Mouse (Mus musculus) midbrain, embryonic 14.5 days (tissue): ENCODE results near the gene Tlcd2. TPM values are rescaled to one million over a fixed set of nuclear protein-coding genes. Genes with fewer than 3 reads are reported as not detected.

Experiments used
- ATAC-seq: fragments of 200-750 bp; cut with Nextera tagmentation; 2 replicates; pipeline ENCODE4 v1.8.0; 2017; ENCODE audit warnings: moderate number of reproducible peaks, moderate library complexity; ENCODE audit not compliant: low FRiP score, low TSS enrichment
- DNase-seq: peaks from one replicate; pipeline ENCODE4 v3.0.0-alpha.2; 2015
- H3K27ac ChIP-seq: fragments of 300-500 bp; sonication (generic); replicated peaks from 2 replicates; pipeline ENCODE4 v1.5.1; 2014; ENCODE audit warnings: mild to moderate bottlenecking, low read depth, low read length, moderate library complexity
- H3K27me3 ChIP-seq: fragments of 300-500 bp; sonication (generic); 2 replicates; pipeline ENCODE4 v1.6.1; 2014; ENCODE audit warnings: low read length, control low read depth, mixed read lengths; ENCODE audit not compliant: control insufficient read depth, insufficient read depth
- H3K36me3 ChIP-seq: fragments of 300-500 bp; sonication (generic); 2 replicates; pipeline ENCODE4 v1.6.1; 2014; ENCODE audit warnings: low read length, control low read depth; ENCODE audit not compliant: control insufficient read depth, insufficient read depth
- H3K4me1 ChIP-seq: fragments of 300-500 bp; sonication (generic); 2 replicates; pipeline ENCODE4 v1.6.1; 2014; ENCODE audit warnings: mild to moderate bottlenecking, antibody characterized with exemption, low read length, control low read depth; ENCODE audit not compliant: control insufficient read depth, insufficient read depth
- H3K4me2 ChIP-seq: fragments of 300-500 bp; sonication (generic); 2 replicates; pipeline ENCODE4 v1.6.1; 2014; ENCODE audit warnings: mild to moderate bottlenecking, low read length, moderate library complexity
- H3K4me3 ChIP-seq: fragments of 300-500 bp; sonication (generic); replicated peaks from 2 replicates; pipeline ENCODE4 v1.5.1; 2014; ENCODE audit warnings: low read depth, low read length
- H3K9ac ChIP-seq: fragments of 300-500 bp; sonication (generic); replicated peaks from 2 replicates; pipeline ENCODE4 v1.6.1; 2014; ENCODE audit warnings: mild to moderate bottlenecking, low read length, moderate library complexity
- H3K9me3 ChIP-seq: fragments of 300-500 bp; sonication (generic); 2 replicates; pipeline ENCODE4 v1.6.1; 2016; ENCODE audit warnings: low read length, control low read depth, mixed read lengths; ENCODE audit not compliant: control insufficient read depth
- WGBS: fragments of 180-500 bp; shearing (Covaris S2); extraction: QIAGEN DNeasy Blood & Tissue Kit; methylation state at CpG from one replicate; pipeline ENCODE4 v1.1.7; 2014; 5-methylcytosine and 5-hydroxymethylcytosine counted together
- polyA plus RNA-seq: library from polyadenylated mRNA; unstranded; fragments of >200 nt; fragmentation: Nextera tagmentation; extraction: Ambion mirVana; gene quantifications from 2 replicates; pipeline ENCODE4 v1.2.1, GENCODE M21; 2014

Tlcd2 gene
- polyA plus RNA-seq, 1 experiment from 2014 or later = 2.5 TPM

DNA sequence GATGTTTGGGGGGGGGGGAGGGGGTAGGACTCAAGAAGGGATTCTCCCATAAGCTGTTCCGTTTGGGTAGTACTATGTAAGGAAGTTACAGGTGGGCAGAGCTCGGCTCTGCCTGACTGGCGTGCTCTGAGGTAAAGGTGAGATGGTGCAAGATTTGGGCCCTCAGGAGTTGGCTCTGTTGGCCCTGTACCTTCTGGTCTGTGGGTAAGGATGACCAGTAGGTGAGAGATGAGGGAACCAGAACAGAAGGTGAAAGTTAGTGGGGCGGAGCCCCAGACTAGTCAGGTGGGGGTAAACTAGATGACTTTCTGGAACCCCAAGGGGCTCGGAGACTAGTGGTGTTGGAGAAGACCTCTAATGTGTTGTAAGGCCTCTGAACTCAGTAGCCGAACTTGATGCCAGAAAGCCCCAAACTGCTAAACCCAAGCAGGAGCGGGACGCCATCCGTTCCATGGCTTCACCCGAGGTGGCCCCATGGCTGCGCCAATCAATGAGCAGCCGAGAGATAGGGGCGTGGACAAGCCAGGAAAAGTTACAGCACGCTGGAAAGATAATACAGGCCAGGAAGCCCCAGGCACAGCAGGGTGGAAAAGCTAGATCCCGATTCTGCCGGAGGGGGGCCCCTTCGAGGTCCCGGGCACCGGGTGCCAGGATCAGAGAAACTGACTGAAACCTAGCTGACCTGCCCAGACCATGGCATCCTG, 6.1 kb downstream of the Tlcd2 start:
- 17% methylated on average over 19 of the region's 19 CpGs for WGBS
- ATAC-seq (no peak), DNase-seq (peak; percentile 20)

GRCm38 (mm10) chr11:75468410-75468809, 6.9 kb downstream of the Tlcd2 start:
- Histone ChIP-seq H3K27ac (no peak overlapping the region), H3K4me2 (peak overlapping the region; percentile 48), H3K4me3 (no peak overlapping the region; the same call in 1 of the 2 replicates), H3K4me1 (0 out of 2 replicates have a peak, but pooled peaks cover 3% of the 10 kb centered on the region), H3K27me3 (no peaks in the 10 kb centered on the region), H3K9ac (no peak overlapping the region), H3K36me3 (peaks cover 13% of the 10 kb centered on the region), H3K9me3 (no peaks in the 10 kb centered on the region)
- no peak for ATAC-seq
- no peak for DNase-seq
- WGBS = 65% methylated on average over 7 of the region's 7 CpGs

More for the DNA sequence above, 6.1 kb downstream of the Tlcd2 start:
- peaks cover 13% of the 10 kb centered on the region for H3K36me3 ChIP-seq
- no peaks in the 10 kb centered on the region for H3K27me3 ChIP-seq
- H3K9me3 ChIP-seq = no peaks in the 10 kb centered on the region
- H3K9ac ChIP-seq = no peak overlapping the region
- H3K4me3 ChIP-seq = peak overlapping the region; percentile 21
- H3K4me2 ChIP-seq = peak overlapping the region; percentile 48
- peaks cover 9% of the 10 kb centered on the region; the same call in 1 of the 2 replicates for H3K4me1 ChIP-seq
- H3K27ac ChIP-seq = no peak overlapping the region

- Histone ChIP-seq H3K4me3 (no peak overlapping the region), H3K4me2 (no peak overlapping the region), H3K36me3 (peaks cover 13% of the 10 kb centered on the region), H3K9ac (no peak overlapping the region), H3K27me3 (no peaks in the 10 kb centered on the region), H3K9me3 (no peaks in the 10 kb centered on the region), H3K27ac (no peak overlapping the region), H3K4me1 (0 out of 2 replicates have a peak, but pooled peaks cover 3% of the 10 kb centered on the region)
- no peak for DNase-seq
- 93% methylated on average over 4 of the region's 4 CpGs for WGBS
- no peak for ATAC-seq
Observed at GRCm38 (mm10) chr11:75469261-75469660, 7.7 kb downstream of the Tlcd2 start.

DNA sequence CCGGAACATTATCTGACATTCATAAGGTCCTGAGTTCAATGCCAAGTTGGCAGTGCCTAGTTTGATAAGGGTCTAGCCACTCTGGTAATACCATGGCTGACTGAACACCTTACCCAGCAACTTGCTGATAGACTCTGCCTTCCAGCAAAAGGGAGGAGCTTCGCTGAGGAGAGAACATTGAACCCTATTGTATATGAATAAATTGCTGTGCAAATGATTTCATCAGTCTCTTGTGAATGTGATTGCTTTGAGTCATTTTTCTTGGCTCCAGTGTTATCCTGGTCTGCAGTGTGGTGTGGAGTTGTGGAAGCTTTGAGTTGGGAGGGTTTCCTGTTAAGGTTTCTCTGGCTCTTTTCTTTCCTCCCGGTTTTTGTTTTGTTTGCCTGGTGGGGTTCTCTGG, 9.2 kb downstream of the Tlcd2 start:
- ATAC-seq = no peak
- Histone ChIP-seq H3K36me3 (peaks cover 4% of the 10 kb centered on the region), H3K9me3 (no peaks in the 10 kb centered on the region), H3K9ac (no peak overlapping the region), H3K4me3 (no peak overlapping the region), H3K27ac (no peak overlapping the region), H3K27me3 (no peaks in the 10 kb centered on the region), H3K4me2 (no peak overlapping the region), H3K4me1 (0 out of 2 replicates have a peak, but pooled peaks cover 3% of the 10 kb centered on the region)
- no peak for DNase-seq
- 85% methylated on average over 3 of the region's 3 CpGs for WGBS

- Histone ChIP-seq H3K9ac (no peak overlapping the region), H3K4me3 (no peak overlapping the region), H3K4me2 (no peak overlapping the region), H3K9me3 (no peaks in the 10 kb centered on the region), H3K27me3 (no peaks in the 10 kb centered on the region), H3K4me1 (0 out of 2 replicates have a peak, but pooled peaks cover 3% of the 10 kb centered on the region), H3K36me3 (no peaks in the 10 kb centered on the region), H3K27ac (no peak overlapping the region)
- ATAC-seq (no peak), DNase-seq (no peak)
- WGBS = 89% methylated on average over 11 of the region's 11 CpGs
Observed at GRCm38 (mm10) chr11:75472469-75473081, 11.1 kb downstream of the Tlcd2 start.

DNA sequence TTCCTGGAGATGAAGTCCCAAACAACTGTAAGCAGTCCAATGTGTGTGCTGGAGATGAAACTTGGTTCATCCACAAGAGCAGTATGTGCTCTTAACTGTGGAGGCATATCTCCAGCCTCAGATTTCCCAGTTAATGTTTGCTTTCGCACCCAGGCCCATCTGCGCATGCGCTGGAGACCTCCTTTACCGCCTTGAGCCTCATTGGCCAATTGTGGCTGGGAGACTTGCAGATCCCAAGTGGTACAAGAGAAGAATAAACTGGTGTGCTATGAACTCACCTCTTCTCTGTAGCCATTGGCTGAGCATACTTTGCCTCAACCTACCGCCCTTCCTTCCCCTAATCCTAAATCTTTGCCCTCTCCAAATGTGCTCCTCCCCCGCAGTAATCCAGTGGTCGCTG, 11.9 kb downstream of the Tlcd2 start:
- no peaks in the 10 kb centered on the region for H3K9me3 ChIP-seq
- no peak overlapping the region for H3K27ac ChIP-seq
- no peaks in the 10 kb centered on the region for H3K36me3 ChIP-seq
- H3K4me2 ChIP-seq = no peak overlapping the region
- no peak overlapping the region for H3K4me3 ChIP-seq
- DNase-seq = no peak
- H3K4me1 ChIP-seq = no peaks in the 10 kb centered on the region
- no peaks in the 10 kb centered on the region for H3K27me3 ChIP-seq
- 62% methylated on average over 7 of the region's 7 CpGs for WGBS
- no peak for ATAC-seq
- no peak overlapping the region for H3K9ac ChIP-seq

DNA sequence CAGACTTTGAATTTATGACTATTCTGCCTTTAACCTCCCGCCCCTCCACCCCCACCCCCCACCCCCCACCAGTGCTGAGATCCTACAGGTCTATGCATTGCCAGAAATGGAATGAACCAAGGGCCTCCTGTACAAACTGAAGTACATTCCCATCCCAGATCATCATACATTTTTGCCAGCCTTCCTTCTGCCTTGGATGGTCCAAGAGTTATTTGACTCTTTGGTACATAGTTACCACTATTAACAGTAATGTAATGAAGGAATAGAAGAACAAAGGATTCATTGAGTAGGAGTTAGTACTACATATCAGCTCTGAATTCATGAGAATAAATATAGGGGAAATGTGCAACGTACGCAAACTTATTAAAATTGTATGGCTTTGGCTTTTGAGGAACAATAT, 24.7 kb downstream of the Tlcd2 start:
- ATAC-seq (peak; percentile 31; the same call in 1 of the 2 replicates), DNase-seq (no peak)
- H3K4me2 ChIP-seq = peak overlapping the region; percentile 98
- peaks cover 12% of the 10 kb centered on the region for H3K4me1 ChIP-seq
- WGBS = 20% methylated on average over 3 of the region's 3 CpGs
- peaks cover 26% of the 10 kb centered on the region for H3K36me3 ChIP-seq
- 0 out of 2 replicates have a peak overlapping the region, but pooled peaks have one; percentile 13 for H3K4me3 ChIP-seq
- H3K9ac ChIP-seq = no peak overlapping the region
- H3K27me3 ChIP-seq = no peaks in the 10 kb centered on the region
- no peaks in the 10 kb centered on the region for H3K9me3 ChIP-seq
- H3K27ac ChIP-seq = peak overlapping the region; percentile 37; the same call in 1 of the 2 replicates

DNA sequence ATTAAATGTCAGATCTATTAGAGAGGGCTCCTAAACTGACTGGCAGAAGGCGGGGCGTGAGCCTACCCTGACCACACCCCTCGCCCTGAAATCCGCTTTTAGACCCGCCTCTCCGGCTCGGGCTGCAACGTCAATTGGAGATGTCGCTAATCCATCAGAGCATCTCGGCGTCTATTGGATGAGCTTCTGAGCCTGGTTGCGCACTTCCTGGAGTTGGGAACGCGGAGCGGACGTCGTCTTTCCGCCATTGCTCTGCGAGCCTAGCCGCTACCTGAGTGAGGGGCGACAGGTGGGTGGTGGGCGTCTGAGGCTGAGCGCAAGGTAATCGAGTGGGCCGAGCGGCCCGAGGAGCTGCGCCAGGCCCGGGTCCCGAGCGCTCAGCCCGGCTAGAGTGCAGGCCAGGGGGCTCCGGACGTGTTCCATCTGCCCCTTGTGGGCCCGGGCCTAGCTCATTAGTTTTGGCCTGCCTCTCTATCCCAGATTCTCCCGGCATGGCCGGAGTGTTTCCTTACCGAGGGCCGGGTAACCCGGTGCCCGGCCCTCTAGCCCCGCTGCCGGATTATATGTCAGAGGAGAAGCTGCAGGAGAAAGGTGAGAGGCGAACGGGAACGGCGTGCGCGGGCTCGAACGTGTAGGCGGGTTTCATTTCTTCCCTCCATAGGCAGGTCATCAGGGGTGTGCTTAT, 25.2 kb downstream of the Tlcd2 start, which contains the start of gene Prpf8:
Prpf8 (plus strand) TSS at position 216 of the 685 bp plus-strand sequence.
- ATAC-seq (peak; percentile 99), DNase-seq (peak; percentile 98)
- Histone ChIP-seq H3K4me3 (peak within 1 kb of the TSS; percentile 99), H3K4me1 (peaks cover 12% of the 10 kb centered on the region), H3K9ac (peak within 1 kb of the TSS; percentile 94), H3K27ac (peak within 1 kb of the TSS; percentile 78), H3K9me3 (no peaks in the 10 kb centered on the region), H3K4me2 (peak within 1 kb of the TSS; percentile 98), H3K36me3 (peaks cover 32% of the 10 kb centered on the region), H3K27me3 (no peaks in the 10 kb centered on the region)
- under 1% methylated on average over 52 of the region's 52 CpGs for WGBS
